Mouse (Mus musculus): ENCODE measurements around the gene Hmga1.

GRCm38 (mm10) chr17:27511865-27512618 lies 44.3 kb upstream of the Hmga1 start:
- TF ChIP-seq POLR2A (IDR thresholded peaks at IDR 0.05; ENCODE audit: low read depth, low read length), result no peak
- no peak for TF ChIP-seq ELF1 (IDR thresholded peaks at IDR 0.05; ENCODE audit: low read depth, low read length)
- TF ChIP-seq CTCF (conservative IDR thresholded peaks at IDR 0.05 in 1 of 2, IDR thresholded peaks at IDR 0.05 in 1 of 2; ENCODE audit: low read depth in 2 of 2, low read length in 2 of 2), result no peak
- no peak for TF ChIP-seq KAT2A (IDR thresholded peaks at IDR 0.05; ENCODE audit: insufficient replicate concordance, low read length)
- no peak for TF ChIP-seq JUND (conservative IDR thresholded peaks at IDR 0.05; ENCODE audit: low read depth, low read length)
- TF ChIP-seq NELFE (IDR thresholded peaks at IDR 0.05; ENCODE audit: low read depth, low read length), result no peak
- no peak for TF ChIP-seq MAX (IDR thresholded peaks at IDR 0.05; ENCODE audit: low read length)
- TF ChIP-seq GABPA (IDR thresholded peaks at IDR 0.05; ENCODE audit: insufficient replicate concordance, low read depth, low read length), result no peak
- TF ChIP-seq TCF12 (IDR thresholded peaks at IDR 0.05; ENCODE audit: low read depth, low read length), result no peak
- TF ChIP-seq RCOR1 (conservative IDR thresholded peaks at IDR 0.05; ENCODE audit: low read depth, low read length), result no peak
